17 mouse cellular contexts compared by ENCODE assay signal in genomic region chr17:45526571-45526970, GRCm38 (mm10). TPM values are rescaled to one million over a fixed set of nuclear protein-coding genes. Genes with fewer than 3 reads are reported as not detected.
DNase-seq lines count a peak whose midpoint lies in the region; ATAC-seq and TF ChIP-seq lines count a peak whose summit lies in the region.
"Had no signal": no experiment of that assay in that cellular context is flagged by ENCODE, and none has a peak within 500 bp of the region (broad histone marks: within the 10 kb centered on the region; RNA-seq: fewer than 3 reads in every experiment).

No protein-coding gene starts in this region.

- no peaks in the 10 kb centered on the region for H3K9me3 ChIP-seq in heart, embryonic 12.5 days (replicated peaks)
- no peaks in the 10 kb centered on the region for H3K9me3 ChIP-seq in midbrain, postnatal 0 days (ENCODE audit: low read length)
- no peaks in the 10 kb centered on the region for H3K9me3 ChIP-seq in midbrain, embryonic 14.5 days (ENCODE audit: control insufficient read depth, low read length)
- H3K9me3 ChIP-seq in intestine, postnatal 0 days (ENCODE audit: control insufficient read depth): no peaks in the 10 kb centered on the region
- H3K9me3 ChIP-seq: hindbrain, embryonic 13.5 days; liver, embryonic 13.5 days; neural tube, embryonic 15.5 days had no signal

- TF ChIP-seq CTCF in midbrain, postnatal 0 days (IDR thresholded peaks at IDR 0.05): 0 out of 2 replicates have a peak, but pooled peaks have one; percentile 12
- TF ChIP-seq CTCF in intestine, postnatal 0 days (IDR thresholded peaks at IDR 0.05; ENCODE audit: low read depth): no peak

- ATAC-seq in heart, embryonic 12.5 days (ENCODE audit: insufficient number of reproducible peaks, low FRiP score): 0 out of 2 replicates have a peak, but pooled peaks have one; percentile 19
- 0 out of 2 replicates have a peak, but pooled peaks have one; percentile 18 for ATAC-seq in midbrain, postnatal 0 days (ENCODE audit: low FRiP score)
- no peak for ATAC-seq in midbrain, embryonic 14.5 days (ENCODE audit: low FRiP score, low TSS enrichment)
- ATAC-seq in intestine, postnatal 0 days: no peak

- no peak for DNase-seq in heart, postnatal 14 days
- peak; percentile 76 for DNase-seq in midbrain, postnatal 0 days (ENCODE audit: low spot score)
- DNase-seq in midbrain, embryonic 14.5 days: no peak
- peak; percentile 78 for DNase-seq in cerebellum, postnatal 10 days
- no peak for DNase-seq in right cerebral cortex, adult 2 months (ENCODE audit: low spot score in 2 of 2)
- DNase-seq: adrenal gland, postnatal 14 days; left cerebral cortex, postnatal 4 days; liver, embryonic 13.5 days; lung, postnatal 10 days; right cerebral cortex, adult 18-20 months had no signal

- peaks cover 55% of the 10 kb centered on the region for H3K27me3 ChIP-seq in heart, embryonic 12.5 days (replicated peaks)
- H3K27me3 ChIP-seq in midbrain, postnatal 0 days (ENCODE audit: insufficient read depth, low read length): peaks cover 8% of the 10 kb centered on the region; the same call in 1 of the 2 replicates
- H3K27me3 ChIP-seq in midbrain, embryonic 14.5 days (ENCODE audit: control insufficient read depth, insufficient read depth, low read length): peaks cover 12% of the 10 kb centered on the region; the same call in 1 of the 2 replicates
- peaks cover 28% of the 10 kb centered on the region for H3K27me3 ChIP-seq in intestine, postnatal 0 days (replicated peaks; ENCODE audit: control insufficient read depth, insufficient read depth, low read length)

- WGBS in heart, embryonic 12.5 days: 28% methylated on average over 5 of the region's 5 CpGs
- WGBS in midbrain, postnatal 0 days: 17% methylated on average over 5 of the region's 5 CpGs
- WGBS in midbrain, embryonic 14.5 days: 27% methylated on average over 5 of the region's 5 CpGs
- 21% methylated on average over 5 of the region's 5 CpGs for WGBS in intestine, postnatal 0 days

- no peak overlapping the region for H3K4me3 ChIP-seq in heart, embryonic 12.5 days
- no peak overlapping the region for H3K4me3 ChIP-seq in midbrain, postnatal 0 days (ENCODE audit: low read depth, low read length)
- H3K4me3 ChIP-seq in midbrain, embryonic 14.5 days (replicated peaks; ENCODE audit: low read depth, low read length): no peak overlapping the region
- H3K4me3 ChIP-seq in intestine, postnatal 0 days (ENCODE audit: low read depth, low read length): no peak overlapping the region
- H3K4me3 ChIP-seq: hindbrain, embryonic 13.5 days; liver, embryonic 13.5 days; neural tube, embryonic 15.5 days had no signal

- intact Hi-C loops in heart, postnatal 14 days (cut with DNase I): no loop called here

- H3K4me1 ChIP-seq in heart, embryonic 12.5 days (replicated peaks): peaks cover 32% of the 10 kb centered on the region
- peaks cover 5% of the 10 kb centered on the region; the same call in 1 of the 2 replicates for H3K4me1 ChIP-seq in midbrain, postnatal 0 days (ENCODE audit: insufficient read depth, low read length)
- H3K4me1 ChIP-seq in midbrain, embryonic 14.5 days (ENCODE audit: control insufficient read depth, insufficient read depth, low read length): peaks cover 12% of the 10 kb centered on the region; the same call in 1 of the 2 replicates
- H3K4me1 ChIP-seq in intestine, postnatal 0 days (replicated peaks; ENCODE audit: control insufficient read depth, insufficient read depth, low read length): no peaks in the 10 kb centered on the region

- no peak overlapping the region for H3K27ac ChIP-seq in heart, embryonic 12.5 days (ENCODE audit: poor library complexity, severe bottlenecking)
- no peak overlapping the region for H3K27ac ChIP-seq in midbrain, postnatal 0 days (ENCODE audit: low read depth, low read length)
- no peak overlapping the region for H3K27ac ChIP-seq in midbrain, embryonic 14.5 days (replicated peaks; ENCODE audit: low read depth, low read length)
- H3K27ac ChIP-seq in intestine, postnatal 0 days (ENCODE audit: low read depth, low read length): no peak overlapping the region
- H3K27ac ChIP-seq: hindbrain, embryonic 13.5 days; kidney, postnatal 0 days; liver, embryonic 13.5 days; neural tube, embryonic 15.5 days had no signal

- no peak overlapping the region for H3K9ac ChIP-seq in heart, embryonic 12.5 days
- H3K9ac ChIP-seq in midbrain, postnatal 0 days (replicated peaks; ENCODE audit: low read length, poor library complexity, severe bottlenecking): no peak overlapping the region
- H3K9ac ChIP-seq in midbrain, embryonic 14.5 days (replicated peaks; ENCODE audit: low read length): no peak overlapping the region
- no peak overlapping the region for H3K9ac ChIP-seq in intestine, postnatal 0 days (ENCODE audit: low read depth, low read length)
- H3K9ac ChIP-seq: hindbrain, embryonic 13.5 days; liver, embryonic 13.5 days; neural tube, embryonic 15.5 days had no signal

- peak overlapping the region; percentile 34; the same call in 1 of the 2 replicates for H3K4me2 ChIP-seq in heart, embryonic 12.5 days
- H3K4me2 ChIP-seq in midbrain, postnatal 0 days (ENCODE audit: low read depth, low read length, poor library complexity, severe bottlenecking): no peak overlapping the region
- no peak overlapping the region for H3K4me2 ChIP-seq in midbrain, embryonic 14.5 days (ENCODE audit: low read length)
- H3K4me2 ChIP-seq in intestine, postnatal 0 days (replicated peaks; ENCODE audit: low read depth): no peak overlapping the region
- H3K4me2 ChIP-seq: hindbrain, embryonic 13.5 days; liver, embryonic 13.5 days; neural tube, embryonic 15.5 days had no signal

- H3K36me3 ChIP-seq in heart, embryonic 12.5 days: no peaks in the 10 kb centered on the region
- H3K36me3 ChIP-seq in midbrain, postnatal 0 days (ENCODE audit: insufficient read depth, low read length): no peaks in the 10 kb centered on the region
- H3K36me3 ChIP-seq in midbrain, embryonic 14.5 days (ENCODE audit: control insufficient read depth, insufficient read depth, low read length): no peaks in the 10 kb centered on the region
- no peaks in the 10 kb centered on the region for H3K36me3 ChIP-seq in intestine, postnatal 0 days (ENCODE audit: control insufficient read depth, insufficient read depth)
- H3K36me3 ChIP-seq: hindbrain, embryonic 13.5 days; liver, embryonic 13.5 days; neural tube, embryonic 15.5 days had no signal

RNA-seq across cellular contexts. Expression of gene Tcte1, which starts 3.3 kb away (rescaled TPM):
- 0.15 and 0.20 TPM in 2 replicates for polyA plus RNA-seq in heart, embryonic 12.5 days (2016; fragmentation: Nextera tagmentation; extraction: Ambion mirVana)
- total RNA-seq in heart, postnatal 14 days (2021): under 1 TPM in 1 of 2 experiments, not detected in 1; 0.12 TPM
- total RNA-seq in midbrain, postnatal 0 days (2014; rRNA removed): 0.99 and 1.2 TPM in 2 replicates
- polyA plus RNA-seq in midbrain, postnatal 0 days (2015; fragmentation: Nextera tagmentation; extraction: Ambion mirVana): 4.2 and 4.6 TPM in 2 replicates
- polyA plus RNA-seq in midbrain, embryonic 14.5 days (2014; fragmentation: Nextera tagmentation; extraction: Ambion mirVana): 3.0 and 5.8 TPM in 2 replicates
- not detected in 2 replicates for polyA plus RNA-seq in intestine, postnatal 0 days (2015; fragmentation: Nextera tagmentation; extraction: Ambion mirVana)
- total RNA-seq: adrenal gland, postnatal 14 days; gastrocnemius, postnatal 4 days; megakaryocyte-erythroid progenitor cell, adult 5-6 weeks had no signal
- polyA plus RNA-seq: liver, embryonic 13.5 days had no signal

RNA-seq across cellular contexts. Expression of gene Aars2, which starts 19.9 kb away (rescaled TPM):
- 25.3 and 27.9 TPM in 2 replicates for polyA plus RNA-seq in heart, embryonic 12.5 days (2016; fragmentation: Nextera tagmentation; extraction: Ambion mirVana)
- total RNA-seq in heart, postnatal 14 days (2021): 10 to 100 TPM; 19.0 to 19.1 TPM
- total RNA-seq in midbrain, postnatal 0 days (2014; rRNA removed): 19.8 and 31.4 TPM in 2 replicates
- polyA plus RNA-seq in midbrain, postnatal 0 days (2015; fragmentation: Nextera tagmentation; extraction: Ambion mirVana): 13.9 and 15.2 TPM in 2 replicates
- 13.6 and 14.8 TPM in 2 replicates for polyA plus RNA-seq in midbrain, embryonic 14.5 days (2014; fragmentation: Nextera tagmentation; extraction: Ambion mirVana)
- 3.6 and 4.0 TPM in 2 replicates for polyA plus RNA-seq in intestine, postnatal 0 days (2015; fragmentation: Nextera tagmentation; extraction: Ambion mirVana)

RNA-seq across cellular contexts. Expression of gene Tmem151b, which starts 22.9 kb away (rescaled TPM):
- 1.4 and 1.6 TPM in 2 replicates for polyA plus RNA-seq in heart, embryonic 12.5 days (2016; fragmentation: Nextera tagmentation; extraction: Ambion mirVana)
- total RNA-seq in heart, postnatal 14 days (2021): under 1 TPM; 0.07 to 0.49 TPM
- total RNA-seq in midbrain, postnatal 0 days (2014; rRNA removed): 77.9 and 95.6 TPM in 2 replicates
- 29.1 and 30.7 TPM in 2 replicates for polyA plus RNA-seq in midbrain, postnatal 0 days (2015; fragmentation: Nextera tagmentation; extraction: Ambion mirVana)
- 20.4 and 24.1 TPM in 2 replicates for polyA plus RNA-seq in midbrain, embryonic 14.5 days (2014; fragmentation: Nextera tagmentation; extraction: Ambion mirVana)
- polyA plus RNA-seq in intestine, postnatal 0 days (2015; fragmentation: Nextera tagmentation; extraction: Ambion mirVana): 0.68 TPM in 2 replicates
- total RNA-seq: megakaryocyte-erythroid progenitor cell, adult 5-6 weeks had no signal

RNA-seq across cellular contexts. Expression of gene Nfkbie, which starts 28.9 kb away (rescaled TPM):
- 2.5 and 3.1 TPM in 2 replicates for polyA plus RNA-seq in heart, embryonic 12.5 days (2016; fragmentation: Nextera tagmentation; extraction: Ambion mirVana)
- 1 to 10 TPM; 1.5 to 2.1 TPM for total RNA-seq in heart, postnatal 14 days (2021)
- total RNA-seq in midbrain, postnatal 0 days (2014; rRNA removed): 2.0 and 4.8 TPM in 2 replicates
- polyA plus RNA-seq in midbrain, postnatal 0 days (2015; fragmentation: Nextera tagmentation; extraction: Ambion mirVana): 2.5 and 3.1 TPM in 2 replicates
- polyA plus RNA-seq in midbrain, embryonic 14.5 days (2014; fragmentation: Nextera tagmentation; extraction: Ambion mirVana): 4.2 and 4.9 TPM in 2 replicates
- 3.8 and 4.0 TPM in 2 replicates for polyA plus RNA-seq in intestine, postnatal 0 days (2015; fragmentation: Nextera tagmentation; extraction: Ambion mirVana)

RNA-seq across cellular contexts. Expression of gene Slc35b2, which starts 37.1 kb away (rescaled TPM):
- 85.6 and 89.6 TPM in 2 replicates for polyA plus RNA-seq in heart, embryonic 12.5 days (2016; fragmentation: Nextera tagmentation; extraction: Ambion mirVana)
- total RNA-seq in heart, postnatal 14 days (2021): 10 to 100 TPM; 28.8 to 29.9 TPM
- 91.7 and 113 TPM in 2 replicates for total RNA-seq in midbrain, postnatal 0 days (2014; rRNA removed)
- 71.8 and 75.3 TPM in 2 replicates for polyA plus RNA-seq in midbrain, postnatal 0 days (2015; fragmentation: Nextera tagmentation; extraction: Ambion mirVana)
- 73.0 and 77.1 TPM in 2 replicates for polyA plus RNA-seq in midbrain, embryonic 14.5 days (2014; fragmentation: Nextera tagmentation; extraction: Ambion mirVana)
- 77.7 and 79.5 TPM in 2 replicates for polyA plus RNA-seq in intestine, postnatal 0 days (2015; fragmentation: Nextera tagmentation; extraction: Ambion mirVana)

Comparison
In these comparisons a context has a peak if more than half of its experiments do, and no peak if none do; other contexts are left out.
1. ATAC-seq: peak in heart, embryonic 12.5 days (single experiment) and midbrain, postnatal 0 days (single experiment); none in midbrain, embryonic 14.5 days (single experiment) and intestine, postnatal 0 days (single experiment).
2. DNase-seq: peak in midbrain, postnatal 0 days (single experiment) and cerebellum, postnatal 10 days (2 of 2); none in heart, postnatal 14 days (0 of 2), midbrain, embryonic 14.5 days (single experiment) and right cerebral cortex, adult 2 months (0 of 2).